Mouse (Mus musculus): Measurements from ENCODE around the gene Dnttip1.

- TF ChIP-seq CTCF (IDR thresholded peaks at IDR 0.05; ENCODE audit: borderline replicate concordance, extremely low read depth, insufficient read depth, insufficient read length) = no peak
- TF ChIP-seq POLR2A (IDR thresholded peaks at IDR 0.05; ENCODE audit: borderline replicate concordance, extremely low read depth, insufficient read depth, insufficient read length, poor library complexity, severe bottlenecking) = no peak
These were observed 54.6 kb downstream of the Dnttip1 start for GRCm38 (mm10) chr2:164800252-164801004.

Data from brain, embryonic 14.5 days (tissue).